Mouse (Mus musculus) spleen, adult 18-20 months (tissue): ENCODE data around the gene Kcne2.

Source experiments
- DNase-seq, 2 experiments: peaks; one replicate each; pipeline ENCODE4 v3.0.0; 2022; ENCODE audit warnings: mixed read lengths in 2 of 2

The Kcne2 gene

DNA sequence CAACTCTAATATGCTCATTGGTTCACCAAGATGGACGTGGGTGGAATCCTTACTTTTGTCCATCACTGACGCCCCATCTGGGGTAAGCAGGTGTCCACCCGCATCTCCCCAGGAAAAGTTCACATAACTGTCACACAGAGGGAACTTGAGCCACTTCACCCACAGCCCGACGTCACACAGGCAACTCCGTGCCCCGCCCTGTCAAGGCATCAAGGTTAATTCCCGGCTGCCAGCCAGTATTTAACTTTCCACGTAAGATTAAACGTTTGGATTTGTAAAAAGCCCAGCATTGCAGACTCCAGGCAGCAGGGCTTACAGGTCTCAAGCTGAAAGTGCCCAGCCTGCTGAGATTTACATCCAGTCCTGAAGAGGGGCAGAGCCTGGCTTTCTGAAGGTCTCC, at the start of gene Kcne2:
Kcne2 (plus strand) TSS at position 289 of the 400 bp plus-strand sequence.
- no peak for DNase-seq

- DNase-seq, result no peak
These were observed 46.3 kb upstream of the Kcne2 start for GRCm38 (mm10) chr16:92245909-92246308.

DNA sequence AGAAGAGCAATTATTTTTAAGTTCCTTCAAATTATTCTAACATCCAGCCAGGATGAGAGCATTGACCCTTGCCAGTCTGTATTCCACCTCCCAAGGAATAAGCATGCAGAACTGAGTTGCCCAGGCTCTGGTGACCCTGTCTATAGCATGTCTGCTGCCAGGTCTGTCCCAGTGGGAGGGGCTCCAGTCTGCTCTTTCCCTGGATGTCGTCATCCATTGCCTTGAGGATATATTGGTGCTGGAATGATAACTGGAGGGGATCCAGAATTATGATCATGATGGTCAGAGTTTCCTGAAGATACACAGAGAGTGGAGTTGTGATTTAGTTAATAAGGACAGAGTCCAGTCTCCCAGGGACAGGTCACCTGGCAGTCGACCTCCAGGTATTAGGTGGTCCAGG, 45.2 kb upstream of the Kcne2 start:
- DNase-seq, result no peak

- no peak for DNase-seq
These were observed 44.5 kb upstream of the Kcne2 start for GRCm38 (mm10) chr16:92247700-92248099.

DNA sequence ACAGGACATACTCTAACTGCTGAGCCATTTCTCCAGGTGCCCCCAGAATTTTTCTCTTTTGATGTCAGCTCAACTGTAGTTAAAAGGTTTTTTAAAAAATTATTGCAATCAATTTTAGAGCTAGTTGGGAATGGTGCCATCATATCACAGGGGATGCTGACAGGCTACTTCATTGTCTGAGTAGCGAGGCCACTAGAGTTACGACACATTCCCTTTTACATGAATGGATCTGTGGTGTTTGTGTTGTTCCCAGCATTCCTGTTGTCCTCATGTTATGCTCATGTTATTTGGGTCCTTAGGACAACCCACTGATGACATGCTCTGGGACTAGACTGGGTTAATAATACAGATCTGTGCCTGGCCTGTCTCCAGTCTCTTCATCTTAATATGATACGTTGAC, 42.5 kb upstream of the Kcne2 start:
- no peak for DNase-seq

DNA sequence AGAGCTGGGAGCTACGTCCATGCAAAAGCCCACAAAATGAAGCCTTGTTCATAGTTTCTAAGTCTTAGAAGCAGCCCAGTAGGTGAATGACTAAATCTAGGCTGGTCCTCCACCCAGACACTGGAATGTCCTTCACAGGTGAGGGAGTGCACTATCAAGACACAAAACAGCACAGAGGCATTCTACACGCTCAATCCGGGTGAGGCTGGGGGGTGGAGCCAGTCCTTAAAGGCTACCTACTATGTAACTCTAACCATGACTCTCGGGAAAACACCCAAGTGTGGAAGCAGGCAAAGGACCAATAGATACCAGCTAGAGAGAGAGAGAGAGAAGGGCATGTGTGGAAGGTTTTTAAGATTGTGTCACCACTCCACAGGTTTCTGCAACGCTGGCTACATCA, 41.7 kb upstream of the Kcne2 start:
- no peak for DNase-seq

DNA sequence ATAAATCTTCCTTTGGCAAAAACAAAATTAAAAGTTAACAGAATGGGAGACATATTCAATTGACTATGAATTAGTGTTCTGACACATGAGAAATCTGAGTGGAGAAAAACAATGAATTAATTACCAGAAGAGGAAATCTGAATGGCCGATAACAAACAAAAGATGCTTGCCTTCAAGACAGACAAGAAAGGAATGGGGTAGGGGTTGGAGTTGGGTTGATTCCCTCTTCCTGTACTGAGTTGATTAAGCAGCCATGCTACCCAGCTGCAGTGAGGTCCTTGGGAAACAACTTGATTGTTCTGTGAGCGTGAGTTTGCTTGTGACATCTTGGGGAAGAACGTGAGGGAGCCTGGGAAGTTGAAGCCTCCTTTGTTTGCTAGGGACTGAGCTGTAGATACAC, 37.9 kb upstream of the Kcne2 start:
- no peak for DNase-seq

GRCm38 (mm10) chr16:92267861-92268260, 24.3 kb upstream of the Kcne2 start:
- DNase-seq, result no peak

DNA sequence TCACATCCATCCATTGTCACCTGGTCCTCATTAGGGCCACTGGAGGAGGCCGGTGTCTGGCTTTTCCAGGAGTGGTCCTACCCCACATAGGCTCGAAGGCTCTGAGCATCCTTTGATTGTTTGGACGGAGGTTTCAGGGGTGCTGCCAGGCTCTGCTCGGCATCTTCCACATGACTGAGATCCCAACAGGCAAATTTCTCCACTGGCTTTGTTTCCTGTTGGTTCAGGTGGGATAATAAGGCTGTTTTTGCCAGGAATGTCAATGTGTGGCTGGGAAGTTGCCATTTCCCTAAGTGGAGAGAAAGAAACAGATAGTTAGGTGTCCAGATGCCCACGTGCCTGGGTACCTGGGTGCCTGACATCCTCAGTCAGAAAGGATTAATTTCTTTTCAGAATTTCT, 17.7 kb upstream of the Kcne2 start:
- DNase-seq, result no peak

GRCm38 (mm10) chr16:92275526-92275925, 16.7 kb upstream of the Kcne2 start:
- DNase-seq, result no peak

DNA sequence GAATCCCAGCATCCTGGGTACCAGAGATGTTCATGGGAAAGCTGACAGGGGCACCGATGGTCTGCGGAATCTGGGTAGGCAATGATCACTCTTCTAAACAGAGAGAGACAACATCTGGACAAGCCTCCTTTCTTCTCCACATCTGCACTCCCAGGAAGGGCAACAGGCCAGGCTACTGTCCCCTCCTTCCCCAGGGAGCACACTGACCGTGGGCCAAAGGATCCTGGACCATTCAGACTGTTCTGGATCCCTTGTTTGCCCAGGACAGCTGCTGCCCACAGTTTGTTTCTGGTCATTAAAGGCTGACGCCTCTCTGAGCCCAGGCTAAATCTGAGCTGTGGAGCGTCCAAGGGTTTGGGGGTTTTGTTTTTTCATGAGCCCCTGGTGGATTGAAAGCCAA, 9.5 kb upstream of the Kcne2 start:
- no peak for DNase-seq

GRCm38 (mm10) chr16:92285068-92285467, 7.1 kb upstream of the Kcne2 start:
- DNase-seq, result no peak

GRCm38 (mm10) chr16:92286609-92287008, 5.6 kb upstream of the Kcne2 start:
- peak; percentile 40 to 78 for DNase-seq

- no peak for DNase-seq
These were observed 3.4 kb upstream of the Kcne2 start for GRCm38 (mm10) chr16:92288778-92289177.

DNA sequence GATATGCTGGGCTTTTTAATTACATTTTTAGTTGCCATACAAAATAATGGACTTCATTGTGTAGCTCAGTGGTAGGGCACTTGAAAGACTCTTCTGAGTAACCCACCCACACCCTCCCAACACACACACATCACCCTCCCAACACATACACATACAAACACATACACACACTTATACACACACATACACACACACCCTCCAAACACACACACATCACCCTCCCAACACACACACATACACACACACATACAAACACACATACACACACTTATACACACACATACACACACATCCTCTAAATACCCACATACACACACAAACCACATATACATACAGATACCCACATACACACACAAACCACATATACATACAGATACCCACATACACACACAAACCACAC, 2.1 kb upstream of the Kcne2 start:
- no peak for DNase-seq

DNA sequence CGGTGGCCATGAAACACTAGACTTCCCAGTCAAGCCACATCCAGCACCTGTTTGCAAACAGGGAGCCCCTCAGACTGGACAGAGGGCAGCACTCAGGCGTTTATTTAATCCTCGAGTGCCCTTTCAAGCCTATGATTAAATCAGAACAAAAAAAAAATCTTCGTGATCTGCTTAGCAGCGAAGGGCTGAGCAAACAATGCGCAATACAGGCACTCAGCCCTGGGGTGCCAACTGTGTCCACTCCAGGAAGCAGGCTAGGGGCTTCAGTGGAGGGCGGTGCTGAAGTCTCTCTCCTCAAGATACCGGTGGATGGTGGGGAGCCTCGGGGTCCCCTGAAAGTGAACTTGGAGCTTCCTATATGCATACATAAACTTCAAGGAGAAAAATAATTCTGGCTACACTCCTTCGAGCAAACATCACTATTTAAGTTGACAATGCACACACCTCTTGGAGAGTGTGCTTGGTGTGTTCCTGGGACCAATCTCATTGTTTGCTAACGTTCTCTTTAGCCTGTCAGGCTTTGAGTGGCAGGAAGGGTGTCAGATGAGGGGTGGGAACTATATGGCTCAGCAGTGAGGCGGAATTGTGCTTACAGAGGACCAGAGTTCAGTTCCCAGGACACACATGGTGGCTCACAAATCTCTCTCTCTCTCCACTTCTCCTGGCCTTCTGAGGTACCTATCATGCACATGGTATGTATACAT, 2.2 kb downstream of the Kcne2 start:
- DNase-seq, result no peak

GRCm38 (mm10) chr16:92295328-92295727, 3.1 kb downstream of the Kcne2 start:
- no peak for DNase-seq

DNA sequence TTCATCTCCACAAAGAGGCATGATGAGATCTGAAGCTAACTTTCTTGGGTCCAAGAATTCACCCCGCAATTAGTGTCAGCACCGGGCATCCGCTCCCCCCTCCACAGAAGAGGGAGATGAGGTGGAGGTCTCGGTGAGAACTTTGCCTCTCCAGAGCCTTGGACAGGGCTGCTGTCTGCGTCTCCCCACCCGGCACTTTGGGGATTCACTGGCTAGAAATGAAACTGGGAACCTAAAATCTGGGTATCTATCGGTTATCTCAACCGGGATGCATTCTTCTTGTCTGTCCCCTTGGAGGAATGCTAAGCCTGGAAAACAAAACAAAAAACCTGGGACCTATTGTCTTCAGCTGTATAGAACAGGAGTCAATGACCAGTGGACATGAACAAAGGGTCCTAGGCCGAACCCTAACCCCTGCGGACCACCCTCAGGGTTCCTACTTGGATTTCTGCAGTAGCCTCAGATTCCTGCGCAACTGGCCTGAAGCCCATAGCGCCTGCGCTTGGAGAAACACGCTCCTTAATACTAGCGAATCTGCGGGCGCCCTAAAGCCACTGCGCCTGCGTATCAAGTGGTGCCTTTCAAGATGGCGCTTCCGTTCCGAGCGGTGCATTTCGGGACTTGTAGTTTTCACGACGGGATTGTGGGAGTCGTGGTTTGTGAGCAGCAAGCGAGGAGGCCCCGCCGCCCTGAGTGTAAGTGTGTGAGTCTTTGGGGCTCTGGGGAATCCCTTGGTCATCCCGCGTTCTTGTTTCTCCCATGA, 8.6 kb downstream of the Kcne2 start, which contains the start of gene Smim11:
Smim11 (plus strand) TSS at position 638 of the 763 bp plus-strand sequence.
- DNase-seq, result peak; percentile 83 to 88

- no peak for DNase-seq
These were observed 9.2 kb downstream of the Kcne2 start for GRCm38 (mm10) chr16:92301412-92301806.

- DNase-seq, result no peak
These were observed 9.8 kb downstream of the Kcne2 start for GRCm38 (mm10) chr16:92301989-92302388.

DNA sequence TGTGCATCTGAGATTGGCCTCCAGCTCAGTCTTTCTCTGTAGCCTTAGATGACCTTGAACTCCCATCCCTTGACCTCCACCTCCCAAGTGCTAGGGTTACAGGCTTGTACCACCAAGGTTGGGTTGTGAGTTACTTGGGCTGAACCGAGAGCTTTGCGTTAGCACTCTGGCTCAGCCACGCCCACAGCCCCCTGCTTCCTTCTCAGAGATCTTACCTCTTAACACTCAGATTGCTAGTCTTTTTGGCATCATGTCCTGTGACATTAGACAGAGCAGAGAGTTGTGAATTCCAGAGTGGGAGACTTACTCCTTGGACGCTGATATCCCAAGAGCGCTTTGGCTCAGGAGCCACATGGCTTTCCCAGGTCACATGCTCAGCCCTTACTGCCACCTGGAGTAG, 10.3 kb downstream of the Kcne2 start:
- DNase-seq, result no peak

- DNase-seq, result no peak
These were observed 13.3 kb downstream of the Kcne2 start for GRCm38 (mm10) chr16:92305519-92305918.

DNA sequence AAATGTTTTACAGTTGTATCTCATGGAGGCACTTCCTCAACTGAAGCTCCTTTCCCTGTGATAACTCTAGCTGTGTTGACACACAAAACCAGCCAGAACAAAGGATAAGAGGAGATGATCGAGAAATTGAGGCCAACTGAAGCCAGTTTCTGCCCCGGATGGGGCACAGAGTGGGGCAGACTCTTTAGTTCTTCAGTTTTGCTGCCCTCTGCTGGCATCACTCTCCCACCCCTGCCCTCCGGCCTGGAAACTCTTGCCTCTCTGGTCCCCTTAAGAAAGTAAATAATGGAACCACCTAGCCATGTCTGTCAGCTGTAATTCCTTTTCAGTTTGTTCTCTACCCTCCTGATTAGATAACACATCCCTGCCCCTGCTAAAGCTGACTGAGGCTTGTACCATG, 15.8 kb downstream of the Kcne2 start:
- DNase-seq, result no peak

DNA sequence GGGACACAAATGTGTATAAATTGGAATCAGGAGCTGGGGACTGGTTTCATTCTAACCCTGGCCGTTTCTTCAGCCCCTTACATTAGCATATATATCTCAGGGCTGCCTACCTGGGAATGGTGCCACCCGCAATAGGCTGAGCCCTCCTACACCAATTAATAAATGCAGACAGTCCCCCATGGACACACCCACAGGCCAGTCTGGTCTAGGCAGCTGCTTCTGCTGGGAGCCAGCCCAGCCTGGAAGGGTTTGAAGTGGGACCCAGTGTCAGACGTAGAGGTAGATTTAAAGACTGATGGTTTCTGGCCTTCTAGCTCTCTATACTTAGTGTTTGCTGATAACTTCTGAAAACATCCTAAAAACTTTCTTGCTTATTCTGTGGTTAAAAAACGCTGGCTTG, 16.9 kb downstream of the Kcne2 start:
- no peak for DNase-seq
